Mouse (Mus musculus) embryo, embryonic 11 days (tissue): ENCODE results near the gene Plxdc2.

Experiments
- DNase-seq: peaks from one replicate; pipeline ENCODE4 v3.0.0-alpha.2; 2015

The Plxdc2 gene

GRCm38 (mm10) chr2:16414340-16414976 lies 58.4 kb downstream of the Plxdc2 start:
- DNase-seq: no peak

- no peak for DNase-seq
Measured at GRCm38 (mm10) chr2:16439030-16439429, 82.9 kb downstream of the Plxdc2 start.

- DNase-seq: no peak
Measured at GRCm38 (mm10) chr2:16442643-16443042, 86.5 kb downstream of the Plxdc2 start.

- DNase-seq: no peak
Measured at GRCm38 (mm10) chr2:16447936-16448335, 91.8 kb downstream of the Plxdc2 start.

- DNase-seq: peak; percentile 51
Measured at GRCm38 (mm10) chr2:16450838-16451665, 94.9 kb downstream of the Plxdc2 start.

GRCm38 (mm10) chr2:16451666-16452009 lies 95.5 kb downstream of the Plxdc2 start:
- DNase-seq: no peak

- no peak for DNase-seq
Measured at GRCm38 (mm10) chr2:16452080-16452479, 96.0 kb downstream of the Plxdc2 start.

- DNase-seq: no peak
Measured at GRCm38 (mm10) chr2:16456264-16456780, 100.2 kb downstream of the Plxdc2 start.

- DNase-seq: no peak
Measured at GRCm38 (mm10) chr2:16459490-16459889, 103.4 kb downstream of the Plxdc2 start.

GRCm38 (mm10) chr2:16470099-16470498 lies 114.0 kb downstream of the Plxdc2 start:
- peak; percentile 45 for DNase-seq

- peak; percentile 28 for DNase-seq
Measured at GRCm38 (mm10) chr2:16483943-16484342, 127.8 kb downstream of the Plxdc2 start.

- peak; percentile 56 for DNase-seq
Measured at GRCm38 (mm10) chr2:16485970-16486369, 129.9 kb downstream of the Plxdc2 start.

GRCm38 (mm10) chr2:16491242-16491641 lies 135.1 kb downstream of the Plxdc2 start:
- DNase-seq: no peak

GRCm38 (mm10) chr2:16502843-16503242 lies 146.7 kb downstream of the Plxdc2 start:
- DNase-seq: peak; percentile 19

- DNase-seq: no peak
Measured at GRCm38 (mm10) chr2:16507540-16508230, 151.6 kb downstream of the Plxdc2 start.

GRCm38 (mm10) chr2:16518148-16518547 lies 162.0 kb downstream of the Plxdc2 start:
- no peak for DNase-seq

- no peak for DNase-seq
Measured at GRCm38 (mm10) chr2:16523427-16523826, 167.3 kb downstream of the Plxdc2 start.

- DNase-seq: no peak
Measured at GRCm38 (mm10) chr2:16532244-16532643, 176.1 kb downstream of the Plxdc2 start.

- no peak for DNase-seq
Measured at GRCm38 (mm10) chr2:16534566-16534965, 178.5 kb downstream of the Plxdc2 start.

- DNase-seq: no peak
Measured at GRCm38 (mm10) chr2:16541226-16541625, 185.1 kb downstream of the Plxdc2 start.

- peak; percentile 19 for DNase-seq
Measured at GRCm38 (mm10) chr2:16545207-16545606, 189.1 kb downstream of the Plxdc2 start.

- DNase-seq: peak; percentile 2
Measured at GRCm38 (mm10) chr2:16559287-16559686, 203.2 kb downstream of the Plxdc2 start.

- no peak for DNase-seq
Measured at GRCm38 (mm10) chr2:16568263-16568662, 212.2 kb downstream of the Plxdc2 start.
